Mouse (Mus musculus) gastrocnemius, postnatal 10 days (tissue): ENCODE results near the gene Erh. TPM values are rescaled to one million over a fixed set of nuclear protein-coding genes. Genes with fewer than 3 reads are reported as not detected.
A peak's percentile ranks its signal among the peaks of the same experiment; 100 is the strongest.

Experiments
- DNase-seq: peaks from one replicate; pipeline ENCODE4 v3.0.0; 2021; ENCODE audit warnings: mixed read lengths
- long read RNA-seq, 2 experiments: library from polyadenylated mRNA; stranded (forward); transcript quantifications; one replicate each; pipeline ENCODE4 v2.0.0; 2021
- total RNA-seq, 2 experiments: library from RNA; stranded (reverse); gene quantifications; 2 replicates each; pipeline ENCODE4 v1.2.3; 2021

The Erh gene
- 10 to 100 TPM; 36.9 to 44.7 TPM for total RNA-seq
- long read RNA-seq, experiment 1, transcript Erh-201 (4 exons, 1,293 nt) = major isoform, 118 of 123 reads
- long read RNA-seq, experiment 1, partial matches to known transcripts = 2 of 123 reads
- long read RNA-seq, experiment 1, other reads (novel, unspliced or antisense) = 0 of 123 reads
- long read RNA-seq, experiment 2, transcript Erh-202 (5 exons, 506 nt) = minor isoform, 5 of 93 reads
- long read RNA-seq, experiment 2, transcript Erh-201 (4 exons, 1,293 nt) = major isoform, 87 of 93 reads
- long read RNA-seq, experiment 2, partial matches to known transcripts = 0 of 93 reads
- long read RNA-seq, experiment 2, other reads (novel, unspliced or antisense) = 1 of 93 reads

DNA sequence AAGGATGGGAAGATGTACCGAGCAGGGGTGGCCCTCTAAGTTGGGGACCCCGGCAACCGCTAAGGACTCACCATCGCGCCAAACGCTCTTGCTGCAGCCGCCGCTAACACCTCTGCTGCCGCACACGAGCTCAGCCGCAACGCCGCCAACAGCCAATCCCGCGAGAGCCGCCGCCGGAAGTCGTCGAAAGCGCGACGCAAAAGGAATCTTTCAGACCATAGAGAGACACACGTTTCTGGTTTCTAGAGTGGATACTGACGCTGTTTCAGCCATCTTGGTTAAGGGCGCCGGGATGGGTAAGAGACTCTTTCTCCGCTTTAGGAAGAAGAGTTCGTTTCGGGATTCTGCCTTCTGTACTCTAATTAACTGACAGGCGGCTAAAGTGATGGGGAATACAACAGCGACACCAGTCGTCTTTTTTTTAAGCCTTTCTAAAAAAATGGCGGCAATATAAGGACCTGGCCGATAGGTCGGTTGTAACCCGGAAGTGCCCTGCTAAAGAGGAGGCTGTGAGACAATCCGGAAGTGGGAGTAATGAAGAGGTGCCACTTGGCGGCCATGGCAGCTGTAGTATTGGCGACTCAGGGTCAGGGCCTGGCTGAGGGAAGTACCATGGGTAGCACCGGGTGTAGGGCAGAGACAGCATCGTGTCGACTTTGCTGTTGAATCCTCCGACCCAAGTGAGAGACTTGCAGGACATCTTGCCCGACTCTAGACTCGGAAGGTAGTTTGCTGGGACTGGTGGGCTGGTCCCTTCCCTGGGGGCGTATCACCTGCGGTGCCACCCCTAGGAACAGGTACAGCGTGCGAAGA, at the start of gene Erh, which contains the start of gene Slc39a9:
Erh (minus strand) TSS at position 649 of the 813 bp plus-strand sequence.
Slc39a9 (plus strand) TSS at position 191 of the 813 bp plus-strand sequence.
- peak; percentile 89 for DNase-seq

DNA sequence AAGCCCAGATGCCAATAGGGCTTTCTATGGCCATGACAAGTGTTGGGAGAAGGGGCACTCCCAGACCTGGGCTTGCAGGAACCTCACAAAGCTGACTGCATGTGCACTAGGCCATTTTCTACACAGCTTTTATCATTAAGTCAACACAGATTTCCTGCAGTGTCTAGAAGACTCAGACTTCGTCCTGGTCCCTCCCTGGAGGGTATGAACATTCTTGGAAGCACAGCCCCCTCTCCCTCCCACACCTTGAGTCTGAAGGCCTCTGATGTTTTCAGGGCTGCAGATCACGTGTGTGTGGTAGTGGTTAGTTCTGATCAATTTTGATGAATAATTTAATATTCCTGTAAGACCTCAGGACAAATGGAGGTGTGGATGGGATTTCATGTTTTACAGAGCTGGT, 49.6 kb upstream of the Erh start:
- no peak for DNase-seq

DNA sequence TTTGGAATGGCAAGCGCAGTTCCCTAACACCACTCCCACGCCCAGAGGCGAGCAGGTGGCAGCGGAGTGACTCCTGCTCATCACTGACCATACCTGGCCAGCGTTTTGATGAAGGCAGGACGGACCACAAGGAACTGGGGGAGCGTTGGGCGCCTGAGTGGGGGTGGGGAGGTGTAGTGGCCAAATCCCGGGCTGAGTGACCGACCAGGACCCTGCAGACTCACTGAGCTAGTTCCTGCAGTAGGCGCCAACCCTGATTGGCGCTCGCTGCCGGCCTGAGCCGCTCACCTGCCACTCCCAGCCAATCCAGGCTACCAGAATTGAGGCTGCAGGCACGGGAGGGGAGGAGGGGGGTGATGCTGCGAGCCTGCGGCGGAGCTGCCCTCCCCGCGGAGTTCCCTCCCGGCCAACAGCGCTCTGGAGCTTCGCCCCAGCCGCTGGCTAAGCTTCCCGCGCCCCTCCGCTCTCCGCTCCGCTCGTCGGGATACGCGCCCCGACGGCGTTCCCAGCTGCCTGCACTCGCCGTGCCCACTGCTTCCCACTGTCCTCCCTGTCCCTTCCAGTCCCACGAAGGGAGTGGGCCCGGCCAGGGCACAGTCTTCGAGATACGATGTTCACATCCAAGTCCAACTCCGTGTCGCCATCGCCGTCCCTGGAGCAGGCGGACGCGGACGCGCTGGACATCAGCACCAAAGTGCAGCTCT, 48.3 kb upstream of the Erh start, which contains the start of gene Plekhd1:
Plekhd1 (plus strand) TSS at position 323 of the 704 bp plus-strand sequence.
- peak; percentile 25 for DNase-seq

DNA sequence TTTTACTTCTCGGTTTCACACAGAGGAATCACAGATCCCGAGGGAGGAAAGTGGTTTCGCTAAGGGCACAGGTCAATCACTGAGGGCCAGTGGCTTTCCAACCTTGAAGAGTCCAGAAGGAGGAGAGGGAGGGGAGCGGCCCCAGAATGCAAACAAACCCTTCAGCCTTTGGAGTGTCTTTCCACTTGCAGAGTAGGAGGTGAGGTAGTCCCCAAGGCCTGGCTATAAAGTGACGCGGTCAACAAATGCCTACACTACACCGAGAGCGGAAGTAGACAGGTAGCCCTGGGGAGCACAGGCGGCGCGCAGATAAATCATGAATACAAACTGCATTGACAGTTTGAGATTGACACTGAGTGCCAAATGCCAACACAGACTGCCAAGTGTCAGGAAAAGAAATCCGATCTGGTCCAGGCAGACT, 47.5 kb upstream of the Erh start:
- no peak for DNase-seq

DNA sequence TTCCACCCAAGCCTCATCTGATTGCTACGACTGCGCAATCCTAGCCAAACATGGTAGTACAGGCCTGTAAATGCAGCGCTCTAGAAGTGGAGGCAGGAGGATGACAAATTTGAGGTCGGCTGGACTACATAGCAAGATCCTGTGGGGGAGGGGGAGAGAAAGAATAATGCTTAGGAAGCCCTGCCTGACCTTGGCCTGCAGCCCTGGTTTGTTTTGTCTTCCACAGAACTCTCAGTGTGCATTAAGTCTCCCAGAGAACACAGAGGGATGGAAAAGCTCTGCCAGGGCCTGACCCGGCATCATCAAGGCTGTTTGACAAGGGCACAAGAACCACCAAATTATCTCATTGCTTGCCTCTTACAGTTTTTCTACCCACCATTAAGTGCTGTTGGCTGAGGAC, 45.6 kb upstream of the Erh start:
- DNase-seq = no peak

DNA sequence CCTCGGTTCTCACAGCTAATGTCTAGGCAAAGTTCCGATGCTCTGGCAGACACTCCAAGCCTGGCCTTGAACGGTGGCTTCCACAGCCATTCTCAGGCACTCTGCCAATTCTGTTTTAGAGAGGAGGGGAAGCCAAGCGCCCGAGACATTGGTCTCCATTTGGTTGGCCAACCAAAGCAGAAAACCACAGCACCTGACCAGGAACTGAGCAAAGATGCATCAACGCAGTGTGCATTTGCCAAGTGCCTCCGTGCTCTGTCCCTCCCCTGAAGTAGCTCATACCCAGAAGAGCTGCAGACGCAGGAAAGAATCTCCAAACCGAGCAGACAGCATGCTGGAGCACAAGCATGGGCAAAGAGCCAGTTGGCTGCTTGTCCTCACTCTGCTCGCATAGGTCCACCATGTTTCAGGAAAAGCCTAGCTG, 43.7 kb upstream of the Erh start:
- peak; percentile 25 for DNase-seq

DNA sequence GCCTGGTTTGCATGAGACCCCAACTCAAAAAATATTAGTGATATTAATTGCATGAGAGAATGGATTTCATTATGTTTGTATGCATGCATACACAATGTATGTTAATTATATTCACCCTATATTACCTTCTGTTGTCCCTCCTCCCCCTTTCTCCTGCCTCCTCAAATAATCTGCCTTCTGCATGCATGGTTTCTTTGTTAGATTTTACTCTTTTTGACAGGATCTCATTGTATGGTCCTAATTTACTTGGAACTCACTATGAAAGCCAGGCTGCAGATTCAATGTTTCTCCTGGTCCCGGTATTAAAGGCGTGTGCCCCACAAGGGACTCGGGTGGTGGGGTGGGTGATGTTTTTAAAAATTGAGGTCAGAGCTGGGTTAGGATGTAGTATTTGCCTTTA, 40.2 kb upstream of the Erh start:
- DNase-seq = no peak

DNA sequence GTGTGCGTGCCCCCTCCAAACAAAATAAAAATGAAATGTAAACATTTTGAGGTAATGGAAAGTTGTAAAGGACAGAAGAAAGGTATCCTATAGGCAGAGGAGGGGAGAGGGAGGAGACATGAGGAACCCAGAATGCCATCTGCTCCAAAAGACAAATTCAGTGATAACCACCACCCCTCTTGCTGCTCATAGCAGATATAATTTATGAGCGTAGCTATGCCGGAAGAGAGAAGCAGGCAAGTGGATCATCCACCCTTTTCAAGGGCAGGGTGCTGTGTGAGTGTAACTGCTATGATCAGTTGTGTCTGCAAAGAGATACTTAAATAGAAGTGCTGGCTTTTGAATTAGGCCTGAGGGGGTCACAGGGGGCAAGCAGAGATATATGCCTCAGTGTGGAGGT, 39.4 kb upstream of the Erh start:
- no peak for DNase-seq

DNA sequence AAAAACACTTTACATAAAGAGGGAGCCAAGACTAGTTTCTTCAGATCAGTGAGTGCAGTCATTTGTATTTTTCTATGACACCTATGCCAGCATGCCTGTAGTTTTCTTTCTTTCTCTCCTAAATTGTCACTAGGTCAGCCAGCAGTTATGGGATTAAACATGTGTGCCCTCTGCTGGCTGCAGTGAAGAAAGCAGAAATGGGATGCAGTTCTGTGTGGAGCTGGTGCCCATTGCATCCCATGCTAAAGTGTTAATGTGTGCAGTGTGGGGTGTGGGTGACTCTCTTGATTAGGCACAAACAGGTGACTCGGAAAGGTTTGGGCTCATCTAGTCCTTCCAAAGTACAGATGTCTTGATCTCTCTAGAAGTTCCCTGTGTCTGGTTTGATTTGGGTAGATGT, 37.2 kb upstream of the Erh start:
- DNase-seq = no peak

DNA sequence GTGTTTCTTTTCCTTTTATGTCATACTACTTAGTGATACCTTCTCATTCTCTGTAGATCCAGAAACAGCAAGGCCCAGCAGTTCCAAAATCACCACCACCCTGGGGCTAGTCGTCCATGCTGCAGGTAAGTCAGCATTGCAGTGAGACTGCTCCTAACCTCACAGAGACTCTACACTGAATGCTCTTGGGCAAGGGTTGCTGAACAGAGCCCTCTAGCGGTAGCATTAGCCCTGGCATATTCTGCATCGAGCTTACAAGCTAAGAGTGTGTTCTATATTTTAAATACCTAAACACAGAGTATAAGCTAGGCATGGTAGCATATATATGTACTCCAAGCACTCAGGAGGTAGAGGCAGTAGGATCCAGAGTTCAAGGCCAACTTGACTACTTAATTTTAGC, 29.0 kb upstream of the Erh start:
- DNase-seq = peak; percentile 33

DNA sequence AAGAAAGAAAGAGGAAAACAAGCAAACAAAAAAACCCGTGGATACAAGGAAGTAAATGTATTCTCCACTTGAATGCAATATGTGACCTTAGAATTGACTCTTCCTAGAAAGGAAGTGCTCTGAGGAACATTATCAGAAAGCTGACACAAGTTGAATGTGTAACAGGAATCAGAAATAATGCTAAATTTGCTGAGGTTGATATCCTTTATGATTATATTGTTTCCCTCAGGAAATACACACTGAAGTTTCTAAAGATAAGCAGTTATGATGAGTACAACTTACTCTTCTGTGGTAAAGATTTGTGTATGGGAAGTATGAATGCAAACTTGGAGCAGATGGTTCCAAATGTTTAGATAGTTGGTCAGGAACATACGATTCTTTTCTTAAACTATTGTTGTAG, 24.2 kb upstream of the Erh start:
- DNase-seq = no peak

DNA sequence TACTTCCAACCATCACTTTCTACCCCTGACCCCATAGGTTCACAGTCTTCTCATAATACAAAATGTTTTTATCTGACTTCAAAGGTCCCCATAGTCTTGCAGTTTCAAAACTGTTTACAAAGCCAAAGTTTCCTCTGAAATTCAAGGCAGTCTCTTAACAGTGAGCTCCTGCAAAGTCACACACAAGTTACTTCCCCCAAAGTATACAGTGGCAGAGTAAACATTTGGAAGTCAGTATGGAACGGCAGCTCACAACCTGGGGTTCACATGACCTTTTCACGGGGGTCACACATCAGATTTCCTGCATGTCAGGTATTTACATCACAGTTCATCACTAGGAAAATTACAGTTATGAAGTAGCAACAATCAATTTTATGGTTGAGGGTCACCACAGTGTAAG, 19.8 kb upstream of the Erh start:
- DNase-seq = no peak

DNA sequence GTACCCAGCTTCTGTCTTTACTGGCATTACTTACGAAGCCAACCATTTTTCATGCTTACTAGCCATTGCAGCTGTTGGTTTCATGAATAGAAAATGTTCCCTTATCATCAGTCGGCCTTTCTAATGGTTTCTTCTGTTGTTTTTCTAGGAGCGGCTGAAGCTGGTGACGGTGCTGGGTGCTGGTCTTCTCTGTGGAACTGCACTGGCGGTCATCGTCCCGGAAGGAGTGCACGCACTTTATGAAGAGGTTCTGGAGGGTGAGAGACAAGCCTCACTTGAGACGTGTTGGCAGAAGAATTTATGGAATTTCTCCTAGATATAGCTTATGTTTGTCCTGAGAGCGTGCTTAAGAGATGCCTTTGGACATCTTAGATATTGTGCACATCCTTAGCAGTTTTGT, 18.2 kb upstream of the Erh start:
- no peak for DNase-seq

DNA sequence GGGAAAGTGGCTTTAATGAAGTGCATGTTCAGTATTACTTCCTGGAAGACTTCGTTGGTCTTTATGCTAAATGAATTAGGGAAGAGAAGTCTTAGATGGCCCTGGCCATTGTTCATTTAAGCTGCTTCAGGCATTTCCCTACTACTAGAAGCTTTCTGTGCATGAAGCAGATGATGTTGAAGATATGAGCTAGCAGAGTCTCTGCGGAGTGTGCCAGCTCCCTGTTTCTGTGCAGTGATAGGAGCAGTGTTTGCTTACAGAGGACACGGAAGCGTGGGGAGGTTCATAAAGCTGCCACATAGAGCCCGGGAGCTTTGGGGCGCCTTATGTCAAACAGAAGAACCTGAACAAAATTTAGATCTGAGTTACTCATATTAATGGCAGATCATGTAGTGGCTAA, 14.5 kb upstream of the Erh start:
- DNase-seq = no peak

DNA sequence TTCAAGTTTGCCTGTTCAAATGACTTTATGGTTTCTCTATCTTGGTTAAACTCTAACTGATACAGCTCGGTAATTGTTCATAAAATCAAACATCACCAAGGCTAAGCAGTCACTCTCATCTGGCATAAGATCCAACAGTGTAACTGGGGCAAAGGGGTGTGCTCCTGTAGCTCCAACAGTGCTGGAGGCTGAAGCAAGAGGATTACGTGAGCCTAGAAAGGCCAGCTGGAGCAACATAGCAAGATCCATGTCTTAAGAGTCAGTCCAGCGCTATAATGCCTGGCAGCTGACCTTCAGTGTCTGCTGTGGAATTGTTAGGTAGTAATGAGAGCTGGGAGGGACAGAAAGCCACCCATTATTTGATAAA, 10.5 kb upstream of the Erh start:
- no peak for DNase-seq

DNA sequence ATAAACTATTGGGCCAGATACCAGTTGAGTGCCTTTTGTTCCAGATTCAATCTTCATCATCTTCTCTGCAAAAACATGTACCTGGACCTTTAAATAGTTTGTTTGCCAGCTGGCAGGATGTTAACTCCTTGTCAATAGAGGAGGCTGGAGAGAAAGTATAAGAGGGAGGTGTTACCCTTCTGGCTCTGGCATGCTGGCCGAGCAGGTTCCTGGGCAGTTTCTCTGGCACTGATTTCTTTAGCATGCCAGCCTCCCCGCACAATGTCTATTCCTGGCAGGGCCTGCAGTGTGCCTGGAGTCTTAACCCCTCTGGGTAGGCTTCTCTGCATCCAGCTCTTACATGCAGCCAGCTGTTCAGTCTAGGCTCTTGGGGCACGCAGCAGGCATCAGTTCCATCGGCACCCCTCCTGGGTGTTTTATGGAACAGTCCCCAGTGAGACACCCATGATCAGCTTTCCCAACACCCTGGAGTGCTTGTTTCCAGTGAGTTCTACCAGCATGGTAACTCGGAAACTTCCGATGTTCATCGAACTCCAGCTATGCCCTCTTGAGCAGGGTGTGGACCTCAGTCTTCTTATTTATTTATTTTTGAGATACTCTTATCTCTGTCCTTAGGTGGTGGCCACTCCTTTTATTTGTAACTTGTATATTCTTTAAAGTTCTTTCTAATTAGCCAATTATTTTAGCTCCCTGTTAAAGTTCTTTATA, 10.0 kb upstream of the Erh start:
- DNase-seq = peak; percentile 12

DNA sequence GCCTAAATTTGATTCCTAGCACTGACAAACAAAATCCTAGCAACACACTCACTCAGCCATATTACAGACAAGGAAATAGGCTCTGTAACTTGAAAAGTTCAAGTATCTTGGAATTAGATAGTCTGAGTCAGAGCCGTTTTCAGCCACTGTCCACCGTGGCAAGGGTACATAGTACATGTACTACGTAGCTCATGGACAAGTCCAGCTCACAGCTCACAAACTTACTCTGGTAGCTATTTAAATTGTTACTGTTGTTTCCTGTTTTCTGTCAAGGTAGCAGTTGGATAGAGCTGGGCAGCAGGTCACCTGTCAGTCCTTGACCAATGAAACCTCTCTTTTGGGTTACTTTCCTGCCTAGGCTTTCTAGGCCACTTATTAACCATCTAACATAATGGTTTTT, 2.2 kb upstream of the Erh start:
- DNase-seq = no peak

DNA sequence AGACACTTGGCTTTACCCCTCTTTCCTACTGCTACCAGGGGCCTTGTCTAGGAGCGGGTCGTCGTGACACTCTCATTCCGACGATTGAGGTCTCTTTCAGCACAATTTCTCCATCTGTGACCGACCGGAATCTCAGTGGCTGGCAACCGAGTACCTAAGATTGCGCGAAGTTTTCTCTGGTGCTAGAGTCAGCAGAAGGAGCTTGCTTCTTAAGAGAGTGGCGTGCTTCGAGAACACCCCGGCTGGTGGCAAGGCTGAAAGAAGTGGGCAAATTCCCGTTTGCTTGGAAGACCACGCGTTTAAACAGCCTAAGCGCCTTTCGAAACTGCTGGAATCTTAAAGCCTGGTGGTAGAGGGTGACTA, 346 bp upstream of the Erh start:
- peak; percentile 5 for DNase-seq

DNA sequence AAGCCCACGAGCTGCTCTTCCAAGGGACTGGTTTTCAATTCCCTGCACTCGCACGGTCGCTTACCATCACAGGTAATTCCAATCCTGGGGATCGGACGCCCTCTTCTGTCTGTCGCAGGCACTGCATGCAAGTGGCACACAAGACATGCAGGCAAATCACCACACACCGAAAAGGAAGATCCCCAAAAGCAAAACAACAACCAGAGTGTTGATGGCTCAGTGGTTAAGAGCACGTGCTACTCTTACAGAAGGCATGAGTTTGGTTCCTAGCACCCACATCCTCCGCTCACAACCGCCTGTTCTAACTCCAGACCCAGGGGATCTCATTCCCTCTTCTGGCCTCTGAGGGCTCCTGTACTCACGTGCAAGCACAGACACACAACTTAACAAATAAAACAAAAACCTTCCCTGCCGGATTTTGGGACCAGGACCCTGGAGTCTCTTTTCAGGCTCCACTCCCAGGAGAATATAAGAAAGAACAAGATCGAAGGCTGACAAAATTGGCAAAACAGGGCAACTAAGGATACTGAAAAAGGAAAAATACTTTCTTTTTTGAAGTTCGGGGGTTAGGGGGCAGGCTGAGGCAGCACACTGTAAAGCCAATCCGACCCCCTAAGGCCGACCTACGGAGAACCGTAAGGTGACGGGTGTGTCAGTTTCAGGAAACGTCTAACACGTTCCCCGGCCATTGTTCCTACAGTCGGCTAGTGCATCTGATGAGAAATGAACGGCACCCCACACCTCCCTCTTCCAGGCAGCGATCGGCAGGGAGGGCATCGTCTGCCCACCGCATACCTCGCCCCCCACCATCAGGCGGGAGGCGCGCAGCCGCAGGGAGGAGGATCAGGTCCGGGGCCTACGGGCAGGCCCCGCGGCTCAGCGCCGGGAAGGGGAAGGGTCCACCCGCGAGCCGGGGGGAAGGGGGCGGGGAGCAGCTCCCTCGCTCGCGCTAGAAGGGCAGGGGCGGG, 1.1 kb downstream of the Erh start:
- peak; percentile 52 for DNase-seq

DNA sequence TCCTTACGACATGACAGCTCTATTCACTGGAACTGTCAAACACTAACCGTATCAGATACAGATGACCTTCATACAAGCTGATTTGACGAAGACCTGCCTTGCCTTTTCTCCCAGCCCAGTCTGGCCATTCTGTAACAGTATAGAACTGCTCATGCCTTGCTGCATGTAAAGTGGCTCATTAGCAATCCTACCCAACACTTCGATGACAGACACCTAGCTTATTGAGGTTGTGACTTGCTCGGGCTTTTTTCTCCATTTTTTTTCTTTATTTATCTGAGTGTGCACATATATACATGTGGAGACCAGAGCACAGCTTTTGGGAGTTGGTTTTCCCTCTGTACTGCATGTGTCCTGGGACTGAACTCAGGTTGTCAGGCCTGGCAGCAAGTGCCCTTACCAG, 12.4 kb downstream of the Erh start:
- DNase-seq = no peak

DNA sequence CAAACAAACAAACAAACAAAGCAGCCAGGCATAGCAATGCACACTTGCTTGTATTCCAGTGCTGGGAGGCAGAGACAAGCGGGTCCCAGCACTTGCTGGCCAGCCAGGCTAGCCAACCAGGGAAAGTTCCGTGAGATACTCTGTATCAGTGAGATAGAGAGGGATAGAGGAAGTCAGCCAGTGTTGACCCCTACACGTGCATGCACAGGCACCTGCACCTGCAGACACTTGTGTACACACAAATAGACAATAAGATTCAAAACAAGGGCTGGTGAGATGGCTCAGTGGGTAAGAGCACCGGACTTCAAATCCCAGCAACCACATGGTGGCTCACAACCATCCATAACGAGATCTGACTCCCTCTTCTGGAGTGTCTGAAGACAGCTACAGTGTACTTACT, 23.6 kb downstream of the Erh start:
- DNase-seq = no peak
